Mouse (Mus musculus): ENCODE results near the gene Pcdh9. TPM values are rescaled to one million over a fixed set of nuclear protein-coding genes. Genes with fewer than 3 reads are reported as not detected.

The Pcdh9 gene
- polyA plus RNA-seq, 1 experiment from 2014 or later: 54.6 TPM

- no peak overlapping the region for H3K9ac ChIP-seq
- ATAC-seq (ENCODE audit: insufficient number of reproducible peaks, insufficient read depth, low FRiP score, low TSS enrichment): no peak
- no peak overlapping the region for H3K4me2 ChIP-seq (replicated peaks)
Observed at GRCm38 (mm10) chr14:93126993-93127392, 763.5 kb downstream of the Pcdh9 start.

DNA sequence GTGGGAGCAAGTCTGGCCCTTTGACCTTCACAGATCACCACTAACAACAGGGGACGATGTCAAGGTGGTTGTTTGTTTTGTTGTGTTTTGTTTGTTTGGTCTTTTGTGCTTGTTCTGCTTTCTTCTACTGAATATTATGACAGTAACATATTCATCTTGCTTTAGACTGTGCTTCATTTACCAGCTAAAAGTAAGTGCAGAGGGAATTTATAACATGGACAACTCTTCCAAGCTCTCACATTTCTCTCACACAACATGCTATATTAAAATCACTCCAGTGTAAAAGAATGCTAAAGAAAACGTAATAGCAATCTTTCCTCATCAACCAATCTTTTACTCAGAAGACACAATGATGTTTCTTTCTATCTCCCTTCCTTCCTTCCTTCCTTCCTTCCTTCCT, 787.7 kb downstream of the Pcdh9 start:
- H3K4me1 ChIP-seq: no peaks in the 10 kb centered on the region
- H3K36me3 ChIP-seq: no peaks in the 10 kb centered on the region
- H3K27ac ChIP-seq: no peak overlapping the region
- H3K4me2 ChIP-seq (replicated peaks): no peak overlapping the region
- H3K4me3 ChIP-seq: no peak overlapping the region
- no peak overlapping the region for H3K9ac ChIP-seq
- H3K9me3 ChIP-seq: no peaks in the 10 kb centered on the region
- no peaks in the 10 kb centered on the region for H3K27me3 ChIP-seq
- WGBS: 54% methylated on average over 2 of the region's 2 CpGs
- ATAC-seq (ENCODE audit: insufficient number of reproducible peaks, insufficient read depth, low FRiP score, low TSS enrichment): no peak

More at GRCm38 (mm10) chr14:93126993-93127392, 763.5 kb downstream of the Pcdh9 start:
- Histone ChIP-seq H3K4me3 (no peak overlapping the region), H3K4me1 (no peaks in the 10 kb centered on the region), H3K27ac (no peak overlapping the region), H3K9me3 (no peaks in the 10 kb centered on the region), H3K36me3 (no peaks in the 10 kb centered on the region), H3K27me3 (no peaks in the 10 kb centered on the region)
- 81% methylated on average over 3 of the region's 3 CpGs for WGBS

DNA sequence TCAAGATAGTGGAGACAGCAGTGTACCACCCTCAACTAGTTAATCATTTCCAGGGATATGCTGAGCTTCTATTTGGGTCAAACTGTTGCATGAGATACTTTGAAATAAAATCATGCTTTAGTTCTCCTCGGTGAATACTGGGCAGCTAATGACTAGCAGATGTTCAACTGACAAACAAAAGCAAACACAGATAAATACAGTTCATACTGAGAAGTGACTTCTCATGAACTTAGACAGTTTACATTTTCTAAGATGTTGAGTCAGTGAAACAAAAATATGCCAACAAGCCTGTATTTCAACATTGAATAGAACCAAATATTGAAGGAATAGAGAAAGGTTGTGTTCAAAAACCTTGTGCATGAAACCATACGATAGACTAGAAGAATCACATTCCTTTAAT, 795.4 kb downstream of the Pcdh9 start:
- Histone ChIP-seq H3K27me3 (no peaks in the 10 kb centered on the region), H3K36me3 (no peaks in the 10 kb centered on the region), H3K4me1 (no peaks in the 10 kb centered on the region), H3K9ac (no peak overlapping the region), H3K27ac (no peak overlapping the region), H3K9me3 (no peaks in the 10 kb centered on the region), H3K4me2 (replicated peaks) (no peak overlapping the region), H3K4me3 (no peak overlapping the region)
- 26% methylated on average over 2 of the region's 2 CpGs for WGBS
- no peak for ATAC-seq (ENCODE audit: insufficient number of reproducible peaks, insufficient read depth, low FRiP score, low TSS enrichment)

DNA sequence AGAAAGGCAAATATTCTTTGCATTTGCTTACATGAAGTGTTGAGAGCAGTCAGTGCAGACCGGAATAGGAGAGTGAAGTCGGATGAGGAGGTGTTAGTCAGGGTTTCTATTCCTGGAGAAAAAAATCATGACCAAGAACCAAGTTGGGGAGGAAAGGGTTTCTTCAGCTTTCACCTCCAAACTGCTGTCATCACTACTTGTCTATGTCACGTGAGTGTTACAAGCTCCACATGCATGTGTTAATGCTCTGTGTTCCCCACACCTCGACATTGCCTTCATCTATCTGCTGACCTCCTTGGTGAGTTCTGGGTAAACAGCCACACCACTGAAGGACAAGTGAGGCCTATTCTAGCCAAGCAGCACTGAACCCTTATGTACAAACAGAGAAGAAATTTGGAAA, 797.7 kb downstream of the Pcdh9 start:
- Histone ChIP-seq H3K9ac (no peak overlapping the region), H3K36me3 (no peaks in the 10 kb centered on the region), H3K4me2 (replicated peaks) (no peak overlapping the region), H3K27me3 (no peaks in the 10 kb centered on the region), H3K9me3 (no peaks in the 10 kb centered on the region), H3K27ac (no peak overlapping the region), H3K4me3 (no peak overlapping the region), H3K4me1 (no peaks in the 10 kb centered on the region)
- no peak for ATAC-seq (ENCODE audit: insufficient number of reproducible peaks, insufficient read depth, low FRiP score, low TSS enrichment)
- WGBS: 81% methylated on average over 4 of the region's 4 CpGs

GRCm38 (mm10) chr14:93085646-93086045, 804.8 kb downstream of the Pcdh9 start:
- Histone ChIP-seq H3K27me3 (no peaks in the 10 kb centered on the region), H3K9ac (no peak overlapping the region), H3K4me1 (no peaks in the 10 kb centered on the region), H3K9me3 (no peaks in the 10 kb centered on the region), H3K4me3 (no peak overlapping the region), H3K4me2 (replicated peaks) (no peak overlapping the region), H3K27ac (no peak overlapping the region), H3K36me3 (no peaks in the 10 kb centered on the region)
- WGBS: 77% methylated on average over 2 of the region's 2 CpGs
- ATAC-seq (ENCODE audit: insufficient number of reproducible peaks, insufficient read depth, low FRiP score, low TSS enrichment): no peak

DNA sequence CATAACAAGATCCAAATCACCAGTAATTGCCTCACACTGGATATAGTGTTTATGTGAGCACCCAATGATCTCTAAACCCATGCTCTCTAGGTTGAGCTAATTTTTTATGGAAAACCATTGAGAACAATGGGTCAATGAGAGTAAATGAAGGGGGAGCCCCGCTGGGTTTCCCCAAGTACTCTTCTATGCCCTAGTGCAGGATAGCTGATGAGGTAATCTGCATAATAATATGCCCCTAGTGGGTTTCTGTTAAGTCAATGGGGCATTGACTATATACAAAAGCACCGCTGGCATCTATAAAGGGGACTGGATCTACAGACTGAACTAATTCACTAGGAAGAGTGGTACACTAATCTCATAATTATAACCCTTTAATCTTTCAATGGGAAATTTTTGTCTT, 807.3 kb downstream of the Pcdh9 start:
- Histone ChIP-seq H3K36me3 (no peaks in the 10 kb centered on the region), H3K4me2 (replicated peaks) (no peak overlapping the region), H3K27me3 (no peaks in the 10 kb centered on the region), H3K27ac (no peak overlapping the region), H3K4me1 (no peaks in the 10 kb centered on the region), H3K9ac (no peak overlapping the region), H3K9me3 (no peaks in the 10 kb centered on the region), H3K4me3 (no peak overlapping the region)
- WGBS: 16% methylated on average over 2 of the region's 2 CpGs
- no peak for ATAC-seq (ENCODE audit: insufficient number of reproducible peaks, insufficient read depth, low FRiP score, low TSS enrichment)

DNA sequence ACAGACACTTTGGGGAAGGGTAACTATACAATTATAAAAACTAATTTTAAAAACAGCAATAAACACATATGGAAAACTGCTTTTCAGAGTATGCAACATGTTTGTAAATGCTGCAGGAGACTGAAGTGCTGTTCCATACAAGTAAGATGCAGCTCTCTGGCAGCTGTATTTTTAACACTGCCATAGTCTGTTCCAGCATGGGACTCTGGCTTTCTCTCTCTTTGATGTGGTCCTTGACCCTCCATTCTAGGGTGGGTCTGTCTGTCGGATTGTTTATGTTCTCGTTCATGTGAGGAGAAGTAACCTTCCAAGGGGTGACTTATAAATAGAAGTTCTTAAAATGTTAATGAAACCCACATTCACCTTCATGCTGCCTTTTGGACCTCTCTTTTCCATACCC, 809.6 kb downstream of the Pcdh9 start:
- Histone ChIP-seq H3K4me2 (replicated peaks) (no peak overlapping the region), H3K27me3 (no peaks in the 10 kb centered on the region), H3K4me1 (no peaks in the 10 kb centered on the region), H3K27ac (no peak overlapping the region), H3K9me3 (no peaks in the 10 kb centered on the region), H3K36me3 (no peaks in the 10 kb centered on the region), H3K4me3 (no peak overlapping the region), H3K9ac (no peak overlapping the region)
- WGBS: 10% methylated on average over 2 of the region's 2 CpGs
- no peak for ATAC-seq (ENCODE audit: insufficient number of reproducible peaks, insufficient read depth, low FRiP score, low TSS enrichment)

- Histone ChIP-seq H3K4me3 (no peak overlapping the region), H3K27me3 (no peaks in the 10 kb centered on the region), H3K4me2 (replicated peaks) (no peak overlapping the region), H3K27ac (no peak overlapping the region), H3K36me3 (no peaks in the 10 kb centered on the region), H3K9me3 (no peaks in the 10 kb centered on the region), H3K4me1 (no peaks in the 10 kb centered on the region), H3K9ac (no peak overlapping the region)
- ATAC-seq (ENCODE audit: insufficient number of reproducible peaks, insufficient read depth, low FRiP score, low TSS enrichment): no peak
- WGBS: 71% methylated on average over 2 of the region's 2 CpGs
Observed at GRCm38 (mm10) chr14:93075761-93076160, 814.7 kb downstream of the Pcdh9 start.

GRCm38 (mm10) chr14:93072346-93072745, 818.1 kb downstream of the Pcdh9 start:
- Histone ChIP-seq H3K27ac (no peak overlapping the region), H3K9ac (no peak overlapping the region), H3K4me3 (no peak overlapping the region), H3K4me1 (no peaks in the 10 kb centered on the region), H3K27me3 (no peaks in the 10 kb centered on the region), H3K4me2 (replicated peaks) (no peak overlapping the region), H3K36me3 (no peaks in the 10 kb centered on the region), H3K9me3 (no peaks in the 10 kb centered on the region)
- WGBS: 71% methylated on average over 5 of the region's 5 CpGs
- no peak for ATAC-seq (ENCODE audit: insufficient number of reproducible peaks, insufficient read depth, low FRiP score, low TSS enrichment)

GRCm38 (mm10) chr14:93070140-93070539, 820.3 kb downstream of the Pcdh9 start:
- H3K4me1 ChIP-seq: no peaks in the 10 kb centered on the region
- H3K4me3 ChIP-seq: no peak overlapping the region
- H3K27ac ChIP-seq: no peak overlapping the region
- H3K9ac ChIP-seq: no peak overlapping the region
- H3K4me2 ChIP-seq (replicated peaks): no peak overlapping the region
- no peaks in the 10 kb centered on the region for H3K27me3 ChIP-seq
- H3K36me3 ChIP-seq: no peaks in the 10 kb centered on the region
- 39% methylated on average over 4 of the region's 4 CpGs for WGBS
- ATAC-seq (ENCODE audit: insufficient number of reproducible peaks, insufficient read depth, low FRiP score, low TSS enrichment): no peak
- H3K9me3 ChIP-seq: no peaks in the 10 kb centered on the region

- H3K27ac ChIP-seq: no peak overlapping the region
- ATAC-seq (ENCODE audit: insufficient number of reproducible peaks, insufficient read depth, low FRiP score, low TSS enrichment): no peak
- no peak overlapping the region for H3K4me2 ChIP-seq (replicated peaks)
- no peak overlapping the region for H3K4me3 ChIP-seq
- no peaks in the 10 kb centered on the region for H3K4me1 ChIP-seq
- H3K9me3 ChIP-seq: no peaks in the 10 kb centered on the region
- no peak overlapping the region for H3K9ac ChIP-seq
- no peaks in the 10 kb centered on the region for H3K27me3 ChIP-seq
- H3K36me3 ChIP-seq: no peaks in the 10 kb centered on the region
- WGBS: 72% methylated on average over 5 of the region's 5 CpGs
Observed at GRCm38 (mm10) chr14:93067411-93068336, 822.8 kb downstream of the Pcdh9 start.

GRCm38 (mm10) chr14:93066732-93067410, 823.6 kb downstream of the Pcdh9 start:
- ATAC-seq (ENCODE audit: insufficient number of reproducible peaks, insufficient read depth, low FRiP score, low TSS enrichment): no peak
- 58% methylated on average over 8 of the region's 8 CpGs for WGBS
- no peak overlapping the region for H3K27ac ChIP-seq

More at GRCm38 (mm10) chr14:93066732-93067410, 823.6 kb downstream of the Pcdh9 start:
- no peaks in the 10 kb centered on the region for H3K36me3 ChIP-seq
- H3K27me3 ChIP-seq: no peaks in the 10 kb centered on the region
- H3K4me2 ChIP-seq (replicated peaks): no peak overlapping the region
- no peaks in the 10 kb centered on the region for H3K9me3 ChIP-seq
- no peak overlapping the region for H3K9ac ChIP-seq
- H3K4me1 ChIP-seq: no peaks in the 10 kb centered on the region
- no peak overlapping the region for H3K4me3 ChIP-seq

Data from embryonic facial prominence, embryonic 12.5 days (tissue).